Mouse (Mus musculus): ENCODE results near the gene Adamts20. TPM values are rescaled to one million over a fixed set of nuclear protein-coding genes. Genes with fewer than 3 reads are reported as not detected.

Gene Adamts20
- polyA plus RNA-seq, 1 experiment from 2014 or later = 5.4 TPM

- ATAC-seq (ENCODE audit: insufficient number of reproducible peaks, insufficient read depth, low FRiP score, low read depth) = no peak
- H3K4me1 ChIP-seq (ENCODE audit: control insufficient read depth, insufficient read depth, low read length) = no peaks in the 10 kb centered on the region
- no peak overlapping the region for H3K4me3 ChIP-seq (ENCODE audit: low read depth, low read length)
- no peak overlapping the region for H3K4me2 ChIP-seq (replicated peaks; ENCODE audit: low read depth, low read length)
- no peak overlapping the region for H3K27ac ChIP-seq (ENCODE audit: low read length)
- H3K27me3 ChIP-seq (ENCODE audit: control insufficient read depth, insufficient read depth, low read length) = no peaks in the 10 kb centered on the region
- no peaks in the 10 kb centered on the region for H3K9me3 ChIP-seq (ENCODE audit: control insufficient read depth, low read depth, low read length)
- no peak overlapping the region for H3K9ac ChIP-seq (replicated peaks; ENCODE audit: low read depth, low read length)
- WGBS = 63% methylated on average over 14 of the region's 14 CpGs
- no peaks in the 10 kb centered on the region for H3K36me3 ChIP-seq (ENCODE audit: control insufficient read depth, insufficient read depth, low read length)
Measured at GRCm38 (mm10) chr15:94430681-94431405, 34.4 kb downstream of the Adamts20 start.

GRCm38 (mm10) chr15:94428726-94429125, 36.5 kb downstream of the Adamts20 start:
- H3K4me1 ChIP-seq (ENCODE audit: control insufficient read depth, insufficient read depth, low read length) = no peaks in the 10 kb centered on the region
- H3K9me3 ChIP-seq (ENCODE audit: control insufficient read depth, low read depth, low read length) = no peaks in the 10 kb centered on the region
- WGBS = 95% methylated on average over 4 of the region's 4 CpGs
- H3K9ac ChIP-seq (replicated peaks; ENCODE audit: low read depth, low read length) = no peak overlapping the region
- no peaks in the 10 kb centered on the region for H3K36me3 ChIP-seq (ENCODE audit: control insufficient read depth, insufficient read depth, low read length)
- ATAC-seq (ENCODE audit: insufficient number of reproducible peaks, insufficient read depth, low FRiP score, low read depth) = no peak
- no peaks in the 10 kb centered on the region for H3K27me3 ChIP-seq (ENCODE audit: control insufficient read depth, insufficient read depth, low read length)
- no peak overlapping the region for H3K27ac ChIP-seq (ENCODE audit: low read length)
- no peak overlapping the region for H3K4me3 ChIP-seq (ENCODE audit: low read depth, low read length)
- no peak overlapping the region for H3K4me2 ChIP-seq (replicated peaks; ENCODE audit: low read depth, low read length)

- no peak overlapping the region for H3K9ac ChIP-seq (replicated peaks; ENCODE audit: low read depth, low read length)
- no peak overlapping the region for H3K4me3 ChIP-seq (ENCODE audit: low read depth, low read length)
- no peak overlapping the region for H3K4me2 ChIP-seq (replicated peaks; ENCODE audit: low read depth, low read length)
- no peak for ATAC-seq (ENCODE audit: insufficient number of reproducible peaks, insufficient read depth, low FRiP score, low read depth)
- H3K36me3 ChIP-seq (ENCODE audit: control insufficient read depth, insufficient read depth, low read length) = no peaks in the 10 kb centered on the region
- no peak overlapping the region for H3K27ac ChIP-seq (ENCODE audit: low read length)
- no peaks in the 10 kb centered on the region for H3K4me1 ChIP-seq (ENCODE audit: control insufficient read depth, insufficient read depth, low read length)
- no peaks in the 10 kb centered on the region for H3K27me3 ChIP-seq (ENCODE audit: control insufficient read depth, insufficient read depth, low read length)
- 73% methylated on average over 9 of the region's 9 CpGs for WGBS
- H3K9me3 ChIP-seq (ENCODE audit: control insufficient read depth, low read depth, low read length) = no peaks in the 10 kb centered on the region
Measured at GRCm38 (mm10) chr15:94427482-94428214, 37.6 kb downstream of the Adamts20 start.

GRCm38 (mm10) chr15:94420526-94420925, 44.7 kb downstream of the Adamts20 start:
- no peaks in the 10 kb centered on the region for H3K4me1 ChIP-seq (ENCODE audit: control insufficient read depth, insufficient read depth, low read length)
- H3K9ac ChIP-seq (replicated peaks; ENCODE audit: low read depth, low read length) = no peak overlapping the region

GRCm38 (mm10) chr15:94419167-94419566, 46.1 kb downstream of the Adamts20 start:
- 92% methylated on average over 9 of the region's 9 CpGs for WGBS

More at GRCm38 (mm10) chr15:94420526-94420925, 44.7 kb downstream of the Adamts20 start:
- H3K27ac ChIP-seq (ENCODE audit: low read length) = no peak overlapping the region
- ATAC-seq (ENCODE audit: insufficient number of reproducible peaks, insufficient read depth, low FRiP score, low read depth) = no peak
- no peaks in the 10 kb centered on the region for H3K36me3 ChIP-seq (ENCODE audit: control insufficient read depth, insufficient read depth, low read length)
- no peaks in the 10 kb centered on the region for H3K9me3 ChIP-seq (ENCODE audit: control insufficient read depth, low read depth, low read length)
- no peaks in the 10 kb centered on the region for H3K27me3 ChIP-seq (ENCODE audit: control insufficient read depth, insufficient read depth, low read length)
- no peak overlapping the region for H3K4me2 ChIP-seq (replicated peaks; ENCODE audit: low read depth, low read length)
- H3K4me3 ChIP-seq (ENCODE audit: low read depth, low read length) = no peak overlapping the region
- WGBS = 29% methylated on average over 6 of the region's 6 CpGs

GRCm38 (mm10) chr15:94418427-94418826, 46.8 kb downstream of the Adamts20 start:
- no peak overlapping the region for H3K4me2 ChIP-seq (replicated peaks; ENCODE audit: low read depth, low read length)
- H3K27ac ChIP-seq (ENCODE audit: low read length) = no peak overlapping the region
- no peaks in the 10 kb centered on the region for H3K4me1 ChIP-seq (ENCODE audit: control insufficient read depth, insufficient read depth, low read length)
- H3K27me3 ChIP-seq (ENCODE audit: control insufficient read depth, insufficient read depth, low read length) = no peaks in the 10 kb centered on the region
- no peak for ATAC-seq (ENCODE audit: insufficient number of reproducible peaks, insufficient read depth, low FRiP score, low read depth)
- no peaks in the 10 kb centered on the region for H3K9me3 ChIP-seq (ENCODE audit: control insufficient read depth, low read depth, low read length)
- H3K36me3 ChIP-seq (ENCODE audit: control insufficient read depth, insufficient read depth, low read length) = no peaks in the 10 kb centered on the region
- WGBS = 88% methylated on average over 5 of the region's 5 CpGs
- no peak overlapping the region for H3K9ac ChIP-seq (replicated peaks; ENCODE audit: low read depth, low read length)
- H3K4me3 ChIP-seq (ENCODE audit: low read depth, low read length) = no peak overlapping the region

More at GRCm38 (mm10) chr15:94419167-94419566, 46.1 kb downstream of the Adamts20 start:
- no peak overlapping the region for H3K4me3 ChIP-seq (ENCODE audit: low read depth, low read length)
- no peak overlapping the region for H3K27ac ChIP-seq (ENCODE audit: low read length)
- ATAC-seq (ENCODE audit: insufficient number of reproducible peaks, insufficient read depth, low FRiP score, low read depth) = no peak
- no peaks in the 10 kb centered on the region for H3K9me3 ChIP-seq (ENCODE audit: control insufficient read depth, low read depth, low read length)
- H3K9ac ChIP-seq (replicated peaks; ENCODE audit: low read depth, low read length) = no peak overlapping the region
- H3K36me3 ChIP-seq (ENCODE audit: control insufficient read depth, insufficient read depth, low read length) = no peaks in the 10 kb centered on the region
- no peak overlapping the region for H3K4me2 ChIP-seq (replicated peaks; ENCODE audit: low read depth, low read length)
- no peaks in the 10 kb centered on the region for H3K27me3 ChIP-seq (ENCODE audit: control insufficient read depth, insufficient read depth, low read length)
- no peaks in the 10 kb centered on the region for H3K4me1 ChIP-seq (ENCODE audit: control insufficient read depth, insufficient read depth, low read length)

GRCm38 (mm10) chr15:94417216-94418155, 47.7 kb downstream of the Adamts20 start:
- ATAC-seq (ENCODE audit: insufficient number of reproducible peaks, insufficient read depth, low FRiP score, low read depth) = no peak
- Histone ChIP-seq H3K36me3 (ENCODE audit: control insufficient read depth, insufficient read depth, low read length) (no peaks in the 10 kb centered on the region), H3K4me2 (replicated peaks; ENCODE audit: low read depth, low read length) (no peak overlapping the region), H3K4me3 (ENCODE audit: low read depth, low read length) (no peak overlapping the region), H3K27me3 (ENCODE audit: control insufficient read depth, insufficient read depth, low read length) (no peaks in the 10 kb centered on the region), H3K4me1 (ENCODE audit: control insufficient read depth, insufficient read depth, low read length) (no peaks in the 10 kb centered on the region), H3K9ac (replicated peaks; ENCODE audit: low read depth, low read length) (no peak overlapping the region), H3K9me3 (ENCODE audit: control insufficient read depth, low read depth, low read length) (no peaks in the 10 kb centered on the region), H3K27ac (ENCODE audit: low read length) (no peak overlapping the region)
- 52% methylated on average over 18 of the region's 18 CpGs for WGBS

GRCm38 (mm10) chr15:94409832-94410231, 55.4 kb downstream of the Adamts20 start:
- Histone ChIP-seq H3K36me3 (ENCODE audit: control insufficient read depth, insufficient read depth, low read length) (no peaks in the 10 kb centered on the region), H3K9me3 (ENCODE audit: control insufficient read depth, low read depth, low read length) (no peaks in the 10 kb centered on the region), H3K4me3 (ENCODE audit: low read depth, low read length) (no peak overlapping the region), H3K27me3 (ENCODE audit: control insufficient read depth, insufficient read depth, low read length) (no peaks in the 10 kb centered on the region), H3K9ac (replicated peaks; ENCODE audit: low read depth, low read length) (no peak overlapping the region), H3K27ac (ENCODE audit: low read length) (no peak overlapping the region), H3K4me1 (ENCODE audit: control insufficient read depth, insufficient read depth, low read length) (no peaks in the 10 kb centered on the region), H3K4me2 (replicated peaks; ENCODE audit: low read depth, low read length) (no peak overlapping the region)
- ATAC-seq (ENCODE audit: insufficient number of reproducible peaks, insufficient read depth, low FRiP score, low read depth) = no peak
- 83% methylated on average over 7 of the region's 7 CpGs for WGBS
